Mouse (Mus musculus): ENCODE data around the gene Gcn1l1. TPM values are rescaled to one million over a fixed set of nuclear protein-coding genes. Genes with fewer than 3 reads are reported as not detected.

The Gcn1l1 gene
- total and polyA plus RNA-seq, 3 experiments: 88.2 to 123 (median 93.8) TPM

GRCm38 (mm10) chr5:115662658-115663057 lies 97.6 kb downstream of the Gcn1l1 start:
- TF ChIP-seq ZNF384 (IDR thresholded peaks at IDR 0.05; ENCODE audit: low read depth, low read length): no peak
- TF ChIP-seq MAFK (IDR thresholded peaks at IDR 0.05; ENCODE audit: borderline replicate concordance, low read depth, low read length): no peak
- no peak for TF ChIP-seq ZKSCAN1 (IDR thresholded peaks at IDR 0.05; ENCODE audit: low read depth, low read length)
- no peak for TF ChIP-seq NELFE (IDR thresholded peaks at IDR 0.05; ENCODE audit: low read depth, low read length)
- no peak for TF ChIP-seq POLR2AphosphoS2 (IDR thresholded peaks at IDR 0.05; ENCODE audit: low read length)
- no peak for TF ChIP-seq TBP (IDR thresholded peaks at IDR 0.05; ENCODE audit: low read depth, low read length)
- no peak for TF ChIP-seq EP300 (IDR thresholded peaks at IDR 0.05; ENCODE audit: low read depth in 1 of 2, low read length in 2 of 2)
- TF ChIP-seq GABPA (IDR thresholded peaks at IDR 0.05; ENCODE audit: low read depth, low read length): no peak
- TF ChIP-seq ETS1 (IDR thresholded peaks at IDR 0.05; ENCODE audit: low read depth, low read length): no peak
- no peak for TF ChIP-seq MEF2A (IDR thresholded peaks at IDR 0.05; ENCODE audit: extremely low read depth, insufficient replicate concordance, low read depth, low read length, poor library complexity, severe bottlenecking)
- no peak for TF ChIP-seq POLR2A (IDR thresholded peaks at IDR 0.05; ENCODE audit: control insufficient read depth in 1 of 2, insufficient read depth in 1 of 2, low read depth in 1 of 2, low read length in 2 of 2, poor library complexity in 1 of 2)
- no peak for TF ChIP-seq GATA1 (IDR thresholded peaks at IDR 0.05; ENCODE audit: low read depth, low read length)
- TF ChIP-seq TAL1 (IDR thresholded peaks at IDR 0.05; ENCODE audit: low read length): no peak
- TF ChIP-seq MAZ (IDR thresholded peaks at IDR 0.05; ENCODE audit: low read depth, low read length): no peak
- no peak for TF ChIP-seq CTCF (IDR thresholded peaks at IDR 0.05 in 2 of 3, conservative IDR thresholded peaks at IDR 0.05 in 1 of 3; ENCODE audit: control insufficient read depth in 1 of 3, insufficient read depth in 1 of 3, low read depth in 2 of 3, low read length in 3 of 3, poor library complexity in 1 of 3, severe bottlenecking in 1 of 3)
- no peak for TF ChIP-seq ZMIZ1 (IDR thresholded peaks at IDR 0.05; ENCODE audit: low read depth, low read length)
- no peaks in the 10 kb centered on the region for H3K9me3 ChIP-seq (replicated peaks; ENCODE audit: insufficient read depth, low read length)
- H3K27me3 ChIP-seq (ENCODE audit: control insufficient read depth in 1 of 2, insufficient read depth in 2 of 2, low read length in 2 of 2): no peaks in the 10 kb centered on the region
- no peak overlapping the region for H3K9ac ChIP-seq (ENCODE audit: control insufficient read depth, low read depth, low read length, poor library complexity, severe bottlenecking)
- H3K27ac ChIP-seq (ENCODE audit: control insufficient read depth, low read depth, low read length): no peak overlapping the region
- no peaks in the 10 kb centered on the region for H3K4me1 ChIP-seq (ENCODE audit: control insufficient read depth in 1 of 2, insufficient read depth in 2 of 2, low read length in 2 of 2)
- H3K4me3 ChIP-seq (ENCODE audit: control insufficient read depth in 1 of 2, insufficient read depth in 1 of 2, low read depth in 2 of 2, low read length in 2 of 2): no peak overlapping the region
- H3K79me2 ChIP-seq (ENCODE audit: control insufficient read depth, insufficient read depth, low read length, poor library complexity): no peaks in the 10 kb centered on the region
- H3K36me3 ChIP-seq (ENCODE audit: control insufficient read depth in 1 of 2, insufficient read depth in 2 of 2, low read length in 2 of 2): no peaks in the 10 kb centered on the region
- DNase-seq (ENCODE audit: low read depth, low spot score): no peak

DNA sequence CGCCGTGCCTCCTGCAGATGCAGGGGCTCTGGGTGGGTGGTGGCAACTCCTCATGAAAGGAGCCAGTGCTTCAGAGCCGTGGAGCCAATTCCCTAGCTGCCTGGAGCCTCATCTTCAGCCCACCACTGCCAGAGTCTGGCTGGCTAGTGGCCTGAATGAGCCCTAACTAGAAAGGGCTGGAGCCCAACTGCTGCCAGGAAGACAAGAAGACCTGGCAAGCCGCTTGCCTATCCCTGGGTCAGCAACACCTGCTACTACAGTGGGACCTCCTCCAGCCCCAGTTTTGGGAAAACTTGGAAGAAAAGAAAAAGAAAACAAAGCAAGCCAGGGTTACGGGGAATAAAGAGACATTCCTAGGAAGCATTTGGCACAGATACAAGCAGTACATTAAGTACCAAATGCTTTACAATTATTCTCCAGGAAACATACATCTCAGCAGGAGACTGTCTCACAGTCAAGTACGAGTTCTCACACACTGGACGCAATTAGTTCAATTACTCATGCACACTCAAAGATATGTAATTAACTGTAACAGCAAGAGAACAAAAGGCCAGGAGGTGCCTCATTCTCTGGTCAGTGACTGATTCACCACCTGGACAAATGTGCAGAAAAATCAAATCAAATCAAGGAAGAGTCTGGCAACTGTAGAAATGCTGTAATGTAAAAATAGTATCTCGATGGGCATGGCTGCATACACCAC lies 101.5 kb downstream of the Gcn1l1 start:
- Histone ChIP-seq H3K36me3 (ENCODE audit: control insufficient read depth in 1 of 2, insufficient read depth in 2 of 2, low read length in 2 of 2) (no peaks in the 10 kb centered on the region), H3K27me3 (ENCODE audit: control insufficient read depth in 1 of 2, insufficient read depth in 2 of 2, low read length in 2 of 2) (no peaks in the 10 kb centered on the region), H3K9ac (ENCODE audit: control insufficient read depth, low read depth, low read length, poor library complexity, severe bottlenecking) (no peak overlapping the region), H3K4me1 (ENCODE audit: control insufficient read depth in 1 of 2, insufficient read depth in 2 of 2, low read length in 2 of 2) (no peaks in the 10 kb centered on the region), H3K27ac (ENCODE audit: control insufficient read depth, low read depth, low read length) (no peak overlapping the region), H3K4me3 (ENCODE audit: control insufficient read depth in 1 of 2, insufficient read depth in 1 of 2, low read depth in 2 of 2, low read length in 2 of 2) (no peak overlapping the region), H3K79me2 (ENCODE audit: control insufficient read depth, insufficient read depth, low read length, poor library complexity) (no peaks in the 10 kb centered on the region), H3K9me3 (replicated peaks; ENCODE audit: insufficient read depth, low read length) (no peaks in the 10 kb centered on the region)
- no peak for TF ChIP-seq CHD2 (IDR thresholded peaks at IDR 0.05; ENCODE audit: low read length)
- TF ChIP-seq CTCF (IDR thresholded peaks at IDR 0.05 in 2 of 3, conservative IDR thresholded peaks at IDR 0.05 in 1 of 3; ENCODE audit: control insufficient read depth in 1 of 3, insufficient read depth in 1 of 3, low read depth in 2 of 3, low read length in 3 of 3, poor library complexity in 1 of 3, severe bottlenecking in 1 of 3): no peak
- TF ChIP-seq ZMIZ1 (IDR thresholded peaks at IDR 0.05; ENCODE audit: low read depth, low read length): no peak
- TF ChIP-seq HCFC1 (IDR thresholded peaks at IDR 0.05; ENCODE audit: low read depth, low read length): no peak
- TF ChIP-seq UBTF (IDR thresholded peaks at IDR 0.05; ENCODE audit: borderline replicate concordance, insufficient read depth, low read depth, low read length): no peak
- DNase-seq (ENCODE audit: low read depth, low spot score): no peak
